Mouse (Mus musculus): Measurements from ENCODE around the gene Rpl37a.

The Rpl37a gene

DNA sequence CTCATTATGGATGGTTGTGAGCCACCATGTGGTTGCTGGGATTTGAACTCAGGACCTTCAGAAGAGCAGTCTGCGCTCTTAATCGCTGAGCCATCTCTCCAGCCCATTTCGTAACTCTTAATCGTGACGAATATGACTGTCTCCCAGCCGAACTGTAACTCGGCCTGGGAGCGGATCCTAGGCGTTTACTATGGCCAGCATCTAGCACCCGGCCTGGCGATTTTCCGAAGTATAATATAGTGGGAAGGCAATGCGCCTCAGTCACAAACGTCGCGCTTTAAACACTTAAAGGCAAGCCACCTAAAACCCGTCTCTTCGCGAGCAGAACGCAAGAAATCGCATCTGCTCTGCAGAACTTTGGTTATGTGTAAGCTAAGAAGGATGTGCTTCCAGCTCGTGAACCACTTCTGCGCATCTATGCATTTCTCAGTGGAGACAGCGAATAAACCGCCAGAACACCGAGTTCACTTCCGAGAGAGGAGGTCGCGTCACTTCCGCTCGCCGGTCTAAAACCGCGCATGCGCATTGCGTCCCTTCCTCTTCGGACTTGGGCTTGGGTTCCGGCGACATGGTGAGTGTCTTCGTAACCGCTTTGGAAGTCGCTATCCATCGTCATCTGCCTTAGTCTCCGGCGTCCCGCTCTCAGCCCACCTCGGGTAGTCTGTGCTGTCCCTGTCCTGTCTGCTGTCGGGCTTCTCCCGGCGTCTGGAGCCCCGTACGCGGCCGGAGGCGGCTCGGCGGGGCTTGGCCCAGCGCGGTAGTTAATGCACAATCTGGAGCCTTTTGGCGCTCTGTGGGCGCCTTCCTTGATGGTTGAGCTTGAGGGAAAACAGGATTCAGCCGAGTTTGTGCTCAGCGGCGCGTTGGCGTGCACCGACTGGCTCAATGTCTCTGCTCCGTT, at the start of gene Rpl37a:
Gene Rpl37a (plus strand): TSS at position 538 of the 901 bp plus-strand sequence.
- peak; percentile 92 for DNase-seq (ENCODE audit: low spot score)

DNA sequence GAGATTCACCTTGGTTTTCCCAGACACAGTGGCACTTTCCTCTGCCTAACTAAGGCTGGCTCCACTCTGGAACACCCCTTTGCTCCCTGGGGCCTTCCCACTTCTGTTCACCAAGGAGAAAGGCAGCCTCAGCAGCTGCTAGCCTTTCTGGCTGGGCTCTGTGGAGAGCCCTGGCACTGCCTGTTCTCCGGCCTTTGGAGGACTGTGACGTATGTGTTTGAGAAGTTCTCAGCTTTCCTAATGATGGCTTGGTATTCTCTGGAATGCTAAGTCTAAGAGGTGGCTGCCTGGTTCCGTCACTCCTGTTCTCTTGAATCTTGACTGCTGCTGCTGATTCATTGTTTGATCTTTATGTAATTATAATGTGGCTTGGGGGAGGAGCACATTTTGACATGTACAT, 38.0 kb upstream of the Rpl37a start:
- DNase-seq (ENCODE audit: low spot score) = no peak

DNA sequence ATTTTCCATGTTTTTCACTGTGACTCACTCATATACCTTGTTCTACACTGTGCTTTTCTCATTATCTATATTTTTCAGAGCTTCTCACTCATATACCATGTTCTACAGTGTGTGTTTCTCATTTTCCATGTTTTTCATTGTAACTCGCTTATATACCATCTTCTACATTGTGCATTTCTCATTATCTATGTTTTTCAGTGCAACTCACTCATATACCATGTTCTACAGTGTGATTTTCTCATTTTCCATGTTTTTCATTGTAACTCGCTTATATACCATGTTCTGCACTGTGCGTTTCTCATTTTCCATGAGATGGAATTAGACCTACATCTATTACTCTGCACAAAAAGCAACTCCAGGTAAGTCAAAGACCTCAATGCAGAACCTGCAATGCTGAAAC, 14.8 kb upstream of the Rpl37a start:
- no peak for DNase-seq (ENCODE audit: low spot score)

DNA sequence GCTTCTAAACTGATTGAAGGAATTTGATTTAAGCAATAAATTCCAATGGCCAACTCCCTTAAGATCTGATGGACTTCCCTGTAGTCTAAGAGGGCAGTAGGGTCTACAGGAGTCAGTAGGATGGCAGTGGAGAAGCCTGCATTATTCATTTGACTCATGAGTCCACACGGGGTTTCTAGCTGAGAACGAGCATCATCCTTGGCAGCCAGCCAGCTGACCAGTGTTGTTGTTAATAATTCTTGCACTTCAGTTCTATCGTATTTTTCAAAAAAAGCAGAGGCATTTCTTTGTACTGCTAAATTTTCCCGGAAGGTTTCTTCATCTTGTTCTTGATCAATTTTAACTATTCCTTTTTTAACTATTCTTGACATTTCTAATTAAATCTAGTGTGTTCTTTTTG, 12.4 kb upstream of the Rpl37a start:
- no peak for DNase-seq (ENCODE audit: low spot score)

DNA sequence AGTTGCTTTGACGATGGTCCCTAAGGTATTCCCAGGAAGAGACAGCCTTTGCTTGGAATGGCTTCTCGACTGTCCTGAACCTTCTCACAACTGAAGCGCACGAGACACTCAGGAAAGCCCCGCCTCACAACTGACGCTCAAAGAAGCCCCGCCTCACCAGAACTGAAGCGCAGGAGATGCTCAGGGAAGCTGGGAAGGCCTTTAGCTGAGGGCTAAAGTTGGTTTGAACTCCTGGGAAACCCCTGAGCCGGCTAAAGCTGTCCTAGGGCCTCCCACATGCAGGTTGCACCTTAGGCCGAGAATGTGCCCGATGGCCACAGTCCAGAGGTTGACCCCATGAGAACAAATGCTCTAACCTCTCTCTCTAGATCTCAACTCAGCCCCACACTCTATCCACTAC, 10.6 kb upstream of the Rpl37a start, which contains the start of gene Ankar:
Gene Ankar (minus strand): TSS at position 101 of the 400 bp plus-strand sequence.
- DNase-seq (ENCODE audit: low spot score) = no peak

DNA sequence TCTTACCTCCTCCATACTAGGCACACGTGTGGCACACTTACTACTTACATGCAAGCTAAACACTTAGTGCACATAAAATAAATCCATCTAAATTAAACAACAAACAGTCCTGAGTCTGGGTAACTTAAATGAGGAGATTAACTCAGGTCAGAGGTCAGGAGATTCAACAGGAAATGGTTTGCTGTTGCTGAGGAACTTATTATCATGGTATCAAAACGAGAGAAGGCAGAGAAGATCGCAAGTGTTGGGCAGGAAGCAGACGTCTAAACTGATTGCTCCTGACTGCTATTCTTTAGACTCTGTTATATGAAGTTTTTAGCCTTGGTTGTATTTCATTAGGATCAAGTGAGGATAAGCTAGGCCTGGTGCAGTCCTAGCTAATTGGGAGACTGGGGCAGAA, 3.6 kb upstream of the Rpl37a start:
- DNase-seq (ENCODE audit: low spot score) = no peak

DNA sequence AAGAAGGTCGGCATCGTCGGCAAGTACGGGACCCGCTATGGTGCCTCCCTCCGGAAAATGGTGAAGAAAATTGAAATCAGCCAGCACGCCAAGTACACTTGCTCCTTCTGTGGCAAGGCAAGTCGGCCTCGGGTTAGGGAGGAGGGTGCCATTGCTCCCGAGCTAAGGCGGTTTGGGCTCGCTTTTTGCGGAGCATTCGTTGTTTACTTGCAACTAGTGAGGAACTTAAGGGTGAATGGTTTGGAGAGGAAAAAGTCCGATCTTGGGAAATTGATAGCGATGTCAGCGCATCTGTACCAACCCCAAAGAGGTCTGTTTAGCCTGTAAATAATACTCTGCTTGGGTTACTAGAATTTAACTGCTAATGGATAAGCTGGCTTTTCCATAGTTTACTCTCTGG, 594 bp downstream of the Rpl37a start:
- DNase-seq (ENCODE audit: low spot score) = no peak

DNA sequence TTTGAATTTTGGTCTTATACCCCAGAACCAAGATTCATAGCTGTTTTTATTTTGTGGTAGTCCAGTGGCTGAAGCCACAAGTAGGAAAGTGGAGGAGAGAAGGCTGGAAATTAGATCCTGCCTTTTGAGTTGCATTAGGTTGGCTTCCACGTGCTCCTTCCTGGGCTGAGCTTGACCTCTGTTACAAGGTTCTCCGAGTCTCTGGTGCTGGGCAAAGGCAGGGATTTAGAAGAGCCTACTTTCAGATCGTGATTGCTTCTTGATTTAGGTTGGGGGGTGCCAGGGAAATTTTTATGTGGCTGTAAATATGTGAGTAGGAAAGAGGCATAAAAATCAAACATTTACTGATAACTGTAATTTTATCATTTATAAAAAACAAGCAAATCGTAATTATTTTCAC, 3.5 kb downstream of the Rpl37a start:
- no peak for DNase-seq (ENCODE audit: low spot score)

DNA sequence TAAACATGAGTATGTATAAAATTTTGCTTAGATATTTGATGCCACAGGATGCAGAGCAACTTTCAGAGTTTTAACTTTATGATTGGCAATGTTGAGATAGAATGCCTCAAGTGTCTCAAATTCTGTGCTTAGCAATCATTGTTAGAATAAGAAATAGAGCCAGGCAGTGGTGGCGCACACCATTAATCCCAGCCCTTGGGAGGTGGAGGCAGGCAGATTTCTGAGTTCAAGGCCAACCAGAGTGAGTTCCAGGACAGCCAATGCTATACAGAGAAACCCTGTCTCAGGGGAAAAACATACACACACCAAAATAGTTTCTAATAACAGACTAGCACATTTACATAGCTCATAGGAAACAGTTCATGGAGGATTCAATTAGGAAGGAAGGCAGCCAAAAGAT, 4.0 kb downstream of the Rpl37a start:
- DNase-seq (ENCODE audit: low spot score) = no peak

DNA sequence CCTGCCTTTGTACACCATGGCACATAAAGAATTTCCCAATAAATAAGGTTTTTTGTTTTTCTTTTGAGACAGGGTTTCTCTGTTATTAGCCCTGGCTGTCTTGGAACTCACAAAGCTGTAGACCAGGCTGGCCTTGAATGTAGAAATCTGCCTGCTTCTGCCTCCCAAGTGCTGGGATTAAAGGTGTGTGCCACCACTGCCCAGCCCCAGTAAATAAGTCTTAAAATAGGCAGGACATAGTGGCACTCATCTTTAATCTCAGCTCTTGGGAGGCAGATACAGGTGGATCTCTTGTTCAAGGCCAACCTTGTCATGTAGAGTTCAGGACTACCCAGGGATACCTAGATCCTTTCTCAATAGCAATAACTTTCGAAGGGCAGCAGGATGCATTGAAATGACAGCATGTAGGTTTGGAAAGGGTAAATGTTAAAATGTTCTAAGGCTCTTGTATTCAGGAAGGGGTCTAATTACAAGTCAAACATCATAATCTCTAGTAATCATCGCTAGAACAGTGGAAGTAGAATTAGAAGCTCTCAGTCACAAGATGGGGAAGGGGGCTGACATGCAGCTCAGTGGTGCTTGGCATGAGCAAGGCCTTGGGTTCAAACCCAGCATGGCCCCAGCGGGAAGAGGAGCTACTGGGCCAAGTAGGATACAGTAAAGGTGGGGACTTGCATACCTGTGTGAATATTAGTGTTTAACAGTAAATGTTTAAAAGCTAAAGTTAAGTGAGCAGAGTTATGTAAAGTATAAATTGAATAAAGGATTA, 4.7 kb downstream of the Rpl37a start:
- no peak for DNase-seq (ENCODE audit: low spot score)

DNA sequence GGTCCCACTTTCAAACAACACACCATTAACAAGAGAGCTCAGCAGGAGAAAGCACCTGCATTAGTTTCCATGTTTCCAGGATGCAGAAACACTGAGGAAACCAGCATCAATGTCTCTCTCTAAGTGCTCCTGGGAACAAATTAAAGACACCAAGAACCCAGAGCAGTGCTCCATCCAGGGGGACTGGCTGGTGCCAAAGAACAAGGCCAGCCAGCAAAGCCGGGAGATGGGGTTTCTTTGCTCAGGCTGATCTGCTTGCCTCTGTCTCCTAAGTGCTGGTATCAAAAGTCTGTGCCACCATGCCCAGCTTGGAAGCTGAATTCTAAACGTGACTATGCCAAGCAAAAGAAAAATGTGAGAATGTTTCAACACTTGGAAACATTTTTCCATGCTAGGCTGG, 5.3 kb downstream of the Rpl37a start:
- DNase-seq (ENCODE audit: low spot score) = no peak

DNA sequence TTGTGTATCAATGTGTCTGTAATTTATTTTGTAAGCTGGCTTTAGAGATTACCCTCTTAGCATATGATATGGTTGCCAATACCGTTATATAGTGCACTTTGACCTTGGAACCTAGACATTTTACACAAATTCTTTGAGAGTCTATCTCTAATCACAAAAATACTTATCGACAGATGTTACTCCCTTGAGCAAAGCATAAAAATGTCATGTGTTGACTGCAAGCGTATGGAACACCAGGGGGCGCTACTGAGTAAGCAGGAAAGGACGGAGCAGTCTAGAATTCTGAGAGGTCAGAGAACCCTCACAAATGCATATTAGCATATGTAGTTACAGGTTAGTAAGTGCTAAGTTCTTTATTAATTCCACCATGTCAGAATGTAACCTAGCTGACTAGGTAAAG, 5.8 kb downstream of the Rpl37a start:
- peak; percentile 59 for DNase-seq (ENCODE audit: low spot score)

DNA sequence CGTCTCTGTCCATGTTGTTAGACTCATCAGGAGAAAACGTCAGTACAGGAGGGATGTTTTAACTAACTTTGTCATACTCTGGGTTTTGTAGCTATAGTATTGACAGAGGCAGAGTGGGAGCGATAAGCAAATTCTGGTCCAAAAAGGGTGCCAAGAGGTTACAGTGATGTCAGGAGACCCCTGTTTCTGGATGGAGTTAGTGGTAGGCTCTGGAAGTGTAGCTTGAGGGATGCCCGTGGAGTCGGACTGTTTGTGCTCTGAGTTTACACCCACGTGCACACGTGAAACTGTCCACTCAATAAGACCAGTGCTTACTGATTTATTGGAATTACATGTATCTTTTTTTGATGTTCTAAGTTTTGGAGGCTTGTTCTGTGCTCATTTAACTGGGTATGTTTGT, 6.5 kb downstream of the Rpl37a start:
- no peak for DNase-seq (ENCODE audit: low spot score)

DNA sequence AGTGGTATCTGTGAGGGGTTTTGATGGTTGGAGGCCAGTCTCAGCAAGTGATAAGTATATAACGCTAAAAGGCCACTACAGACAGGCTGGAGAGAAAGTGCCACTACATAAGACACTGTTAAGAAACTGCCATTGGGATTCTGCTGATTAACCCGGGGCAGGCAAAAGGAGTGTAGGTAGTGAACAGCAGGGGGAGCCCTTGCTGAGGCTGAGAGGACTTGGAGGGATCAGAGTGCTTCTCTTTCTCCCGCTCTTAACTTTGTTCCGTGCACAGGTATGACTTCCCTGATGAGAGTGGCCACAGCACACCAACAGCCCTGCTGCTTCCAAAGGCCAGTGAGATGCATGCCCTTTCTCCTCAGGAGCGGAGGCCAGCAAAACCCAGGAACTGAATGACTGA, 7.8 kb downstream of the Rpl37a start:
- peak; percentile 58 for DNase-seq (ENCODE audit: low spot score)

DNA sequence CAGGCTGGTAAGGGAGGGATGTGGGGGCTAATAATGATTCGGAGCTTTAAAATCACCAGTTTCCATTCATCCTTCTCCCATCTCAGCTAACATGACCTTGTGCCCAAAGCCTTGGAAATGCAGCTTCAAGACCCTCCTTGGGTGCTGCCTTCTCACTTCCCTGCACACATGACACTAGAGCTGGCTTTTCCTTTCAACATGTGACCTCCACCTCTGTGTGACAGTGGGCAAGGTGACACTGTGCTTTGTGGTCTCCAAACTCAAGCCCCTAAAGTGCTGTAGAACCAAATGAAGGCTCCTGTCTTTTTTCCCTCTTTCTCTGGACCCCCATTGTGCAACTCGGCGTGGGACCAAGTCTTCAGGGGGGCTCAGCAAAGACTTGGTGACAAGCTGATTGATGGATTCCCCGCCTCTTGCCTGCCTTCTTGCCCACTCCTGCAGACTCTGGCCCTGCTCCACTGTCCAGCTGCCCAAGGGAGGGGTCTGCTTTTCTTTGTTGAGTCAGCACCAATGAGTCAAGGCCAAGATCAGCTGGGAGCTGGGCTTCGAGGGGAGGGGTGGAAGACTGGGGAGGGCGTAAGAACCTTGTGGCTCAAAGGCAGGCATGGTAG, 9.1 kb downstream of the Rpl37a start:
- DNase-seq (ENCODE audit: low spot score) = no peak

DNA sequence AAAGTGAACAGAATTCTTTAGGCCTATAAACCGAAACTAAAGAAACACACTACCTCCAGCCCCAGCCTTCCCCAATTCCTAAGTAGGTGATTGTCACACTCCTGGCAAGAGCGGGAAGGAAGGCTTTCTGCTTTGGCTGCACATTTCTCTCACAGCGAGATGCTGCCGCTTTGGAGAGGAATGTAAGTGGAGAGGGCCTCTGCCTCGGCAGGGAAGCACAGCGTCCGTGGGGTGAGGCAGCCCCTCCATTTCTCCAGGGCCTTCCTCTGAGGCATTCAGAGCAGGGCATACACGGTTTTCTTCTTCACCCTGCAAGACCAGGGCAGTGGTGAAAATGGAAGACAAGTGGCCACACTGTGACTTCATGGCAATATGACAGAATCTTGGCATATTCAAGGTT, 11.6 kb downstream of the Rpl37a start:
- no peak for DNase-seq (ENCODE audit: low spot score)

DNA sequence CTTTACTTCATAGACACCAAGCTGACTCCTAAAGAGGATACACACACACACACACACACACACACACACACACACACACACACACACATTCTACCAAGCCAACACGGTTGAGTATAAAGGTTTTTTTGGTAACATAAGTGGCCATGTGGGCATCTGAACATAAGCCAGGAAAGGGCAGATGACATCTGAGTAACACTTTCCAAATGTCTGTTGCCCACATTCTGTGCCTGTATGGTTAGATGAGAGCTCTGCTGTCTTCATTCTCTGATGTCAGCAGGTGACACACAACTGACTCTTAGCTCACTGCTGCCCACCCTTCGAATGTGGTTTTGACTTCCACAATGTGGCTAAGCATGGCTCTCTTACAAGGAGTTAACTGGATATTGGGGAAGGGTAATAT, 13.3 kb downstream of the Rpl37a start:
- DNase-seq (ENCODE audit: low spot score) = no peak

DNA sequence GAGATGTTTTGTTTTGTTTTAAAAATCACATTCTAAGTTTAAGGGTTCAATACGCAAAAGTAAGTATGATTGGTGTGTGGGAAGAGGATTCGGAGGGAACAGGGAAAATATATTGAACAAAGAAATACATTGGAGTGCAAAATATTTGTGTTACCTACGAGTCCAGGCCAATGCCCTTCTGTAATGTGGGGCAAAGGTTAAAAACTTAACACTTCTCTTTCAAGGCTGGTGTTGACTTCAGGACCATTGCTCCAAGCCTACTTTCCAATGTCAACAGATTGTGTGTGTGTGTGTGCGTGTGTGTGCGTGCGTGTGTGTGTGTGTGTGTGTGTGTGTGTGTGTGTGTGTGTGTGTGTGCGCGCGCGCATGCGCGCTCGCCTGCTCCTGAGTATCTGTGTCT, 14.9 kb downstream of the Rpl37a start:
- no peak for DNase-seq (ENCODE audit: low spot score)

DNA sequence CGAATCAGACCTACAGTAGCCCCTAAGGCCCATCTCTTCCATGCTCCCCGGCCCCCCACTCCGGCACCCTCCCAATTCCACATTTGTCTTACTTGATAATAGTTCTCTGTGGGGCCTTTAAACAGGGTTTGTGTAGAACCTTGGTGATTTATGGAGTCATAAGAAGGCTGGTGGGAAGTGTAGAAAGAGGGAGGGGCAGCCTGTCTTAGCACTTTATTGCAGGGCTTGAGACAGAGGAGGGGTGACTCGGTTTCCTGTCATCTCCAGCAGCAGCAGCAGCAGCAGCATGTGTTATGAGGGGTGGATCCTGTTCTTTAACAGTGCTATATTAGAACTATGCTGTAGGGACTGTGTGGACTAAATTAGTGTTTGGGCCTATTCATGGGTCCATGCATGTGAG, 17.7 kb downstream of the Rpl37a start:
- DNase-seq (ENCODE audit: low spot score) = no peak

DNA sequence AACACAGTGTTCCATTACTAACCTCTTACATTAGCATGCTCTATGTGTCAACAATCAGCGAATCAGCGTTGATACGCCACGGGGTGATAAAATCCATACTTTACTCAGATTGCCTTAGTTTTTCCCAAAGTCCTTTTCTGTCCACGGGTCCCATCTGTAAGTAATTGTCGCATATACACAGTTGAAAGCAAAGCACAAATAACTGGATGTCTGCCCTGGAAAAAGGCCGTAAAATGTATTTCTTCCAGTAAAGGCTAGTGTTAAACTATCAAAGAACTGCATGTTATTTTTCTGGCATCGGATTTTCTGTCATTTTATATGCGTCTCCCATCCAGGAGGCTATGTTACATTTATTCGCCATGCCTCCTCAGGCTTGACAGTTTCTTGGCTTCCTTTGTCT, 19.0 kb downstream of the Rpl37a start:
- no peak for DNase-seq (ENCODE audit: low spot score)

DNA sequence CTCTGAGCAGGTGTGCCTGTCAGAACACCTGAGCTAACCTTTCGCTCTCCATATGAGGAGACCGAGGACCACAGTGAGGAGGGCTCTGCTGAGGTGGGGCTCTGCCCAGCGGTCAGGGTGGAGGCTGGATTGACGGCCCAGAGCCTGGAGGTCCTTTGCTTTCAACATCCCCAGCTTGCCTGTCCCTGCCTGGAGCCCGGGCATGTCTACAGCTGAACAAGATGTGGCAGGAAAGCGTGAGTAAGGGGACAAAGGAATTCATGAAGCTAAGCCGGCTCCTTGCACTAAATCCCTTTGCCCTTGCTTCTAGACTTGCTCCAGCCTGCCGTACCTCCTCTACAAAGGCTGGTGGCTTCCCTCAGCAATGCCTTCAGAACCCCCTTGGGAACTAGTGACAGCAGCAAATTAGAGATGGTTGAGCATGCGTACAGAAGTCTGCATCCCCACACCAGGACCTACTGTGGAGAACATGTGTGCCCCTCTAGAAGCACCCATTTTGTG, 22.2 kb downstream of the Rpl37a start:
- DNase-seq (ENCODE audit: low spot score) = no peak

DNA sequence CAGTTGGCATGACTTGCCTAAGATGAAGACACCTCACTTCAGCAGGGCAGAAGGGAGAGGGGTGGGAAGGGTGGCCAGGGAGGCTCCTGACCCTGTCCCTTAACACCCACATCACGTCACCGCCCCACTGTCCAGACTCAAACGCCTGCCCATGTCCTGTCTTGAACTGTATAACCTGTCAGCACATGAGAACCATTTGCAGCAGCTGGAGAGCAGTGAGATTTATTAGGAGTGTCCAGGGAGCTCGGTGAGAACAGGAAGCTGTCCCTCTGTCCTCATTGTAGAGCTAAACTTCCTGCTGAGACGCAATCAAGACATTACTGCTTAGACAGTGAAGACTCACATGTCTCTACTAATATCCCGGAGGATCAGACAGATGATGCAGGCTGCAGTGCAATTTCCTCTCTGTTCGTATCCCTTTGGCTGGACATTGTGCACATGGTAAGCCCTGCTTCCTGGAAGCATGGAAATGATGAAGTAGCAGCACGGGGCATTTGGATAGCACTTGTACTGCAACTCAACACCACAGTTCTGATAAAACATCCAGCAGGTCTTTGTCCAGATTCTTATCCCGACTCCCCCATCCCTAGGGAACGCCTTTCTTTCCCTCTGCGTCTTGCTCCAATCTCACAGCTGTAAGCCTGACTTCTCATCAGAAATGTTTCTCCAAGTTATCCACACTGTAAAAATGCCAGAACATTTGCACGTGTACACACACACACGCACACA, 25.5 kb downstream of the Rpl37a start:
- no peak for DNase-seq (ENCODE audit: low spot score)
